Mouse (Mus musculus) kidney, adult 11 months (tissue): ENCODE results near the gene Tgm3.

ENCODE experiments used
- DNase-seq: peaks from one replicate; pipeline ENCODE4 v3.0.0; 2022

The Tgm3 gene

DNA sequence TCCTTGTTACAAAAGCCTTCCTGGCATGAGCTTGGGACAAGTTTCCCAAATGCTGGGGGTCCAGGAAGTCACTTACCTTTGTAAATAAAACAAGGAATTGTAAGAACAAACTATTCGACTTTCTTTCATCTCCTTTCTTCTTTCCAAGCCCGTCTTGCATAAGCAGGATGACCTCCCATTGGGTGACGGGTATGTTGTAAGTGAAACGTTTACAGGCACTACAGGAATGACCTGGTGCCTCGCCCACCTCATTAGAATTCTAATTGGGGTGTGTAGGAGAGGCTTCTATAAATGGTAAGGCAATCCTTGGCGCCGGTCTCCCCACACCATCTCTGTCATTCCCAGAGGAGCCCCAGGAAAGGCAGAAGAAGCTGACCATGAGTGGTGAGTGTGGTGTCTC lies at the start of gene Tgm3:
Gene Tgm3 (plus strand): TSS at position 324 of the 400 bp plus-strand sequence.
- DNase-seq: no peak

DNA sequence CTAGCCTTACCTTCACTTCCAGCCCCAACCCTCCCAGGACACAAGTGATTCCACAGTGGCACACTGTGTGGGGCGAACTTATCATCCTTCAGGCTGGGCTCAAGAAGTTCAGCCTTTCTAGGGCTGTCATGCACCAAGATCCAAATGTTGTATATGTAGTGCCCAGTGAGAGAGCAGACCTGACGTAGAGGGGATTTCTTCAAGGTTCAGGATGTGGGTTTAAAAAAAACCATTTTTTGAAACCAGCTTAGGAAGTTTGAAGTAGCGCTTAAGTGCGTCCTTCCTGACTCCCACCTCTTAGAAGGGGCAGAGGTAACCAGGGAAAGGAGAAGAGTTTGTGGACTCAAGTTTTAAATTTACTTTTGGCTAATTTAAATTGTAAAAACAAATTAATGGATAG lies 31.5 kb upstream of the Tgm3 start:
- no peak for DNase-seq

DNA sequence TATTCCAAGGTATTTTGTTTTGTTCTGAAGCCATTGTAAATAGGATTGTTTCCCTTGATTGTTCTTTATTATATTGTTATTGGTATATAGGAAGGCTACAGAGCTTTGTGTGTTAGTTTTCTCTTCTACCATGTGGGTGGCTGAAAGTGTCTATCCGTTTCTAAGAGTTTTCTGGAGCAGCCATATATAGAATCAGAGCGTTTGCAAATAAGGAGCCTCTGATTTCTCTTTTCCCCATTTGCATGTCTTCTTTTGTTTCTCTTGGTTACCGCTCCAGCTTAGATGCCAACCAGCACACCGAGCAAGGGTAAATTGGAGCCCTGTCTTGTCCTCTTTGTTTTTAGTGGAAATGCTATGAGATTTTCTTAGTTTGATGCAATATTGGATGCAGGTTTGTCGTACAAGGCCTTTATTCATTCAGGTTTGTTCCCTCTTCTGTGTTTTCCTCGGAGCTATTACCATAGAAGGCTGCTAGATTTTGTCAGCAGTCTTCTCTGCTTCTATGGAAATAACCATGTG lies 24.6 kb upstream of the Tgm3 start:
- no peak for DNase-seq

DNA sequence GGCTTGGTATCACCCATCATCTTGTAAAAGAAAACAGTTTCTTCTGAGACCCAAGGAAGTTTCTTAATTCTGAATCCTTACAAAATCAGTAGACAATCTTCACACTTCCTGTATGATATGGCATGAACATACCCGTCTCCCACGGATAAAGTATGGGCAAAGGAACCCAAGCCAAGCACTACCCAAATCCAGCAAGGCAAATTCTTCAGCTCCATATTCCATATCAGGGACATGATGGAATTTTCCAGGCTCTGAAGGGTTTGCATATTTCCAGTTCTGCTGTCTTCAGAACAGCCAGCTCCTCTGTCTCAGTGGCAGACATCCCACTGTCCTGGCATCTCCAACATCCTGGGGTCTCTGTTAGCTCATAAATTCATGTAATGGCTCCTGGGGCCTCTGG lies 22.5 kb upstream of the Tgm3 start:
- no peak for DNase-seq

DNA sequence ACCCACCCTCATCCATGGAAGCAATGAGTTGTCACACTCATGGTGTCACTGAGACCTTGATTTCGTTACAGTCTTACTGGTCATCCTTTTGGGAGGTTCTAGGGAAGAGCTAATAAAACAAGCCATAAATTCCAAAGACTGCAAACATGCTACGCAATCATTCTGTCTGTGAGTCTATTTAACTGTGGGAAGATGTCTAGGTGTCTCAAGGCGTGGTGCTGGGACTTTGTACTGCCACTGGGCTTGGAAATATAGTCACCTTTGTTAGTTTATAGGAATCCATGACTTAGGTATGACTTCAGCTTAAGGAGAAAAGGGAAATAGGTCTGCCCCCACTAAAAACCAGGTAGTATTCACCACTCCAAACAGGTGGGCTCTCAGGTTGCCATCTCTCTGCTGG lies 17.7 kb upstream of the Tgm3 start:
- DNase-seq: no peak

DNA sequence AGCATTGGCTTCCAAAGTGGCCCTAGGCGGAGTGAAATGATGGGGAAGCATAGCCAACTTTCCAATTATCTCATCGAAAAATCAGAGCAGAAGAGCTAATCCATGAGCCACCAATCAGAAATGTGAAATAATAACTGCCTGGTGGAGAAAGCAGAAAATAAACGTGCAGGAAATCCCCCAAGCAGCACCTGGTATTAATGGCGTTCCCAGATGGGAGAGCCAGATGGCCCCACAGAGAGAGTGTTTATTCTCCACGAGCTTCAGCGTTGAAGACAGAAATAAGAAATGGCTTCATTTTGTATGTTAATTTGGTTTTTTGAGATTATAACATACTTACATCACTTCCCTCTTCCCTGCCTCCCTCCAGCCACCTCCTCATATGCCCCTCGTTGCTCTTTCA lies 13.7 kb upstream of the Tgm3 start:
- no peak for DNase-seq

DNA sequence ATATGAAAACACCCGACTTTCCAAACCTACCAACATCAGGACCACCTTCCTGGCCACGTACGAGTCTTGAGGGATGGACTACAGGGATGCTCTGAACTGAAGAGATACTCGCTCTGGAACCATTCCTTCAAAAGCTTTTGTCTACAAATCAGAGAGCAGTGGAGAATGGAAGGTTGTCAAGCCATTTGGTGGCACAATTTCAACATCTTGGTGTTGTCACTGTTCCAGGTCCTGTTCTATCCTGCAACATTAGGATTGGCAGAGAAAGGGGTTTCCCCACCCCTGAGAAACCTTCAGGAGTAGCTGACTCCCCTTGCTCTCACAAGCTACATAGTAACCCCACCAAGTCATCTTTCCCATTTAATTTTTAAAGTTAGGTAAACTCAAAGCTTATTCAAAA lies 12.9 kb upstream of the Tgm3 start:
- no peak for DNase-seq

DNA sequence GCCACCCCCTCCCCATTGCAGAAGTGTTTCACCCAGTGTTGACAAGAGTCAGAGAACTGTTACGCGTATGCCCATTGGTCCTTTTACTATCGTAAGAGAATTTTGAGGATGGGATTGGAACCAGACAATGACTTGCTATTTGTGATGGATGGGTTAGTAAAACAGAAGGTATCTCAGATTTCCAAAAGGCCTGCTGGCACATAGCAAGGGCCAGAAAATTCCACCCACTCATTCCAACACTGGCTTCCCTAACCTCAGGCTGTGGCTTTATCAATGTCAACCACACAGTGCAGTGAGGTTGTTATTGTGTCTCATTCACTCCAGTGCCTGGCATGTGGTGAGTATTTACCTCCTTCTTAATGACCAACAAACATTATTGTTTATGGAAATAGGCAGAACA lies 11.5 kb upstream of the Tgm3 start:
- no peak for DNase-seq

DNA sequence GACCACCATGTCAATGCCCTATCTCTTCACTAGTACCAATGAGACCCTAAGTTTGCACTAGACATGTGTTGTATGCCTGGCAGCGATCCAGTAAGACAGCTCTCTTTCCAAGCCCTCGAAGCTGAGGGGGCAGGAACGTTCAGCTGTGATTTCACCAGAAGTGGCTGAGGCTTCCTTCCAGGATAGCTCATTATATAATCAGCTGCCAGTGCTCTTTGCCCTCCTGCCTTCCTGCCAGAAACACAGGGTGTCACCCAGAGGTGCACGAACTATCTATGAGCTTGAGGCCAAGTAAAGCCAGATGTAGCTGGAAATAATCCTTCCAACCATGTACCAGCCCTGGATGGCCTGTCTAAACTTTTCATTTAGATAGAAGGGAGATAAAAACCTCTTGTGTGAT lies 8.1 kb upstream of the Tgm3 start:
- peak; percentile 78 for DNase-seq

DNA sequence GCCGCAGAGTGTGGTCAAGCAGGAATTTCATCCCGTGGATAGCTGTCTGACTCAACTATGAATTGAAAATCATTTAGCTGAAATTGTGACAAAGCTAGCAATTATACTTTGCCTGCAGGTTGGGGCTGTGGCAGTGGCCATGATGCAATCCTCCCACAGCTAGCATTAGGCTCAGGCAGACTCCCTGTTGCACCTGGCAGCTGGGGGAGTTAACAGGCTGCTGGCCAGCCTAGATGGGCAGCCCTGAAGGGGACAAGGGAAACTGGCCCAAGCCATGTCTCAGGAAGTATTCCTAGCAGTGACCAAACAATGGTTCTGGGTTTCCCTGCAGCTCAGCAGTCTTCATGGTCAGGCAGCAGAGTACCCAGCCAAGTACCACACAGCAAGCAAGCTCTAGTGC lies 2.8 kb upstream of the Tgm3 start:
- no peak for DNase-seq

DNA sequence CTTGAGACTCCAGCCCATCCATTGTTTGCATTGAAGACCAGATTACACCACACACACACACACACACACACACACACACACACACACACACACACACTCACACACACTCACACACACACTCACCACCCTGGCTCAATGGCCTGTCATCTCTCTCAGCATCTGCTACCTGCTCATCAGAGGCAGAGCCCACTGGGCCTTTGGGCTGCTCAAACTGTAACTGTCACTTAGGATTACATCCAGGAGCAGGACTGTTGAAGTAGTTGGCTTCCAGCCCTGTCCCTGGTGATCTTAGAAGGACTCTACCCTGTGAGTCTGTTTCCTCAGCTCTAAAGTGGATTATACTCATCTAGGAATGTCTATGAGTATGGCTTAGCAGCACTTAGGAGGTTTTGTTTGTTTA lies 1.5 kb downstream of the Tgm3 start:
- DNase-seq: no peak

DNA sequence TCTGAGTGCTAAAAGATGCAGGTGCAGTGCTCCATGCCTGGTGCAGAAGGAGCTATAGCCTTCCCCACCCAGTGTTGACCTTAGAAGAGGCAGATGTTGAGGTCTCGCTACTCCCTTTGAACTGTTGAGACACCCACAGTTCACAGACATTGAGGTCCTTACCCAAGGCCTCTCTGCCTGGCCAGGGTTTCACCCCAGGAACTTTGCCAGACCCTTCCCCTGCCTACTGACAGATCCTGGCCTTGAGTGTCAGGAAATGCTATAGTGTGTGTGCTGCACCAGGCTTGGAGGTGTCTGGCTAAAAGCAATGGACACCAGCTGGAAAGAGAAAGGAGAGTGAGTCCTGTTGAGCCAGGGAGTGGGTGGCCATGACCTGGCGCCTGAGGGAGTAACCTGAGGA lies 3.0 kb downstream of the Tgm3 start:
- no peak for DNase-seq

DNA sequence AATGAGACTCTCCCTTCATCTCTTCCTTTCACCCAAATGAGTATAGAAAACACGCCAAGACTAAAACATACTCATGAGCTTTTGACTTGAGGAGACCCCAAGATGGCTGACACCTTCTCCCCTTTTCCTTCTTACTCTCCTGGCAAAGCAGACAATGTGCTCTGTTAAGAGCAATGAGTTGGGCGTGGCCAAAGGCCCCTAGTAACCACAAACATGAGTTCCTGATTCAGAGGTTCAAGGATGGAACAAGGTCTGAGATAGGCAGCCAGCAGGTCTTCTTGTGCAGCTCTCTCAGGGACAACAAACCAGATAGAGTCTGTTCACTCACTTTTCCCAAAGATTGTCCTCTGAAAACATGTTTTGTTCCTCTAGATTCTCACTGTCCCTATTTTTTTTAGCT lies 5.9 kb downstream of the Tgm3 start:
- DNase-seq: no peak

DNA sequence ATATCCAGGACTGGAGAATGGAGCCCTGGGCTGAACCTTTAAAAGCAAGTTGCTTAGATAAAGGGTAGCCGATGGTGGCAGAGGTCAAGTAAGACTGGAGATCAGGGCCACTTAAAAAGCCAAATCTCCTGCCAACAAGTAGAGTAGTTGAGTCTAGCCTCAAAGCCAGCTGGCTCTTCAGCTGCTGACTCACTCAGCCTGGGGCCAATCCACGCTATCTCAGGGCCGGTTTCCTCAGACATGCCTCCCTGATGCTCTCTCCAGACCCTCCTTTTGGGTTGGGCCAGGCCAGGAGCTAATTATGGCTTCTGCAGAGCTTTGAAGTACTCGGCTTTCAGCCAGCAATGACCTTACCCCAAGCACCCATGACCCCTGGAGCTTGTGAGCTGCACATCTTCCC lies 15.7 kb downstream of the Tgm3 start:
- no peak for DNase-seq

DNA sequence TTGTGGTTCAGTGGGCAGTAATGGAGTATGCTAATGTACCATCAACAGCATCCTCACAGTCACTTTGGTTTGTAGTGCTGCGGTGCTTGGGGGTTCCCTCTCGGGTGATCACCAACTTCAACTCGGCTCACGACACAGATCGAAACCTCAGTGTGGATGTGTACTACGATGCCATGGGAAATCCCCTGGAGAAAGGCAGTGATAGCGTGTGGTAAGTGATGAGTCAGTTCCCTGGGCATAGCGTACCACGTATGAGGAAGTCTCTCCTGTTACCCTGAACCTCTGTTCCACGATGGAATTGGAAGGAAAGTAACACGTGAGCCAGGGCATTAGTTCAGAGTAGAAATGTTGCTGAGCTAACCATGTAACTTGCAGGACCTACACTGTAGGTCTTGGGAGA lies 17.7 kb downstream of the Tgm3 start:
- DNase-seq: no peak

DNA sequence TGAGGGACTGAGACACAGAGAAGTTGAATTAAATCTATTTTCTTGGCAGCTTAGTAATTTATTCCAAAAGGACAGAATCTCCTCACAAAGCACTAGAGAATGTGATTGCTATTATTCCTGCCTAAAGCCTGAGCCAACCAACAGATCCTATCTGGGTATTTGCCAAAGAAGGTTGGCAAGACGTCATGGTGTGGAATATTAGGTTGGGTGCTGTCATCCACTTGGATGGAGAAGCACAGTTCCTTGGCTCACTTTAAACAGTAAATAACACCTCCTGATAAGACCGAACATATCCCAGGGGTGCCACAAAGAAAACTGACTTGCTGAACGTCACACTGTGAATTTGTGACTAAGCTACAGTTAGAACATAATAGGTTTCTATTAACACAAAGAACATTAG lies 20.5 kb downstream of the Tgm3 start:
- DNase-seq: no peak

DNA sequence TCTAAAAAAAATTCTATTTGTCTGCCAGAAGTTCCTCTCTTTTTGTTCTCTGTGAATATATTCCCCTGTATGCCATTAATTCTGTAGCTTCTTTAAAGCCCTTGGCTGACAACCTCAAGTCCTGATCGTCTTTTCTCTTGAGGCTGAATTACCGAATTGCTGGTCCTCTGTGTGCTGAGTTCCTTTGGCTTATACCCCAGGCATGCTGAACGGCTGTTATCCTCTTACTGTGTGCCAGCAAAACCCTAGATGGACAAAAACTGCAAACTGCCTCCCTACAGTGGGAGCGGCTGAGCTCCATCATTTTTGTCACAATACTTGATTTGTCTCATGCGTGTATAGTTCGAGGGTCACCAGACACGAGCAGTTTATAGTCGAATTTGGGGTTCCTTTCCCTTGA lies 24.7 kb downstream of the Tgm3 start:
- DNase-seq: no peak

DNA sequence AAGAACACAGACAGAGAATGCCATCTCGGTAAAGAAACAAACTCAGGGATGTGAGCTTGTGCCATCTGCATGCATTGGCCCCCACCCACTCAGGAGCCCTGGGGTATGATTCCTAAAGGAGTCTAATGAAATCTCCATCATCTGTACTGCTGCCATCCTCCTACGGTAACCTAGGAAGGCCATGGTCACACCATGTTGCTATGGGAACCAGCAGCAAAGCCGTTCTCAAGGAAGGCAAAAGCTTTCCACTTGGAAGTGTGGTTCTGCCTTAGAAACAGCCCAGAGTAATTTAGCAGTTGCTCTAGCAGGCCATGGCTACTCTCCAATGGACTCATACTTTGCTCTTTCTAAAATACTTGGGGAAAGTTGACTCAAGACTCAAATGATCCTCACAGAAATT lies 26.8 kb downstream of the Tgm3 start:
- DNase-seq: no peak

DNA sequence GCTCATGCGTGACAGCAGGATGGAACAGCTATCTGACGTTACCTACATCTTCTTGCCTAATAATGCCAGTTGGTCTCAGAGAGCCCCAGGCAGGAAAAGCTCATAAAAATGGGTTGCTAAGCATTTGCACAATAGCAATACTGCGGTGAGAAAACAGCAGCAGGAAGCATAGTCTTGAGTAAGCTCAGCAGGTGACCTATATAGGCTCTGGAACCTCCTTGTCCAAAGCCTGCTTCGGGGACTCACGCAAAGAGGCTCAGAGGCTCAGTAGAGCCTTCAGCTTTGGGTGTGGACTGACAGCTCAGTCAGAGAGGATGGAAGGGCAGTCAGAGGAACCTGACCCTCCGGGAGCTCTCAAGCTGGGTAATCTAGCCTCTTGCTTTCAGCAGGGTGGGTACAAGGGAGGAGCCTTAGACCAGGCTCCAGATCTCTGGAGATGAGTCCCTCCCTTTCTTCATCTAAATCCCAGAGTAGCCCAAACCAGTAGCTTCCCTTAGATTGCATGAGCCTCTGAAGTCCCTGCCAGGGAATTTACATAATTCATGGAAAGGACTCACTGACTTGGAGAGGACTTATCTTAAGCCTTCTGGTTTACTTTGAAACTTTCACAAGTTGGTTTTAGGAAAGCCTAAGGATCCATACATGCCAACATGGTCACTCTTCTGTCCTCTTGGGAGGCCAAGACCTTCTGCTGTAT lies 28.2 kb downstream of the Tgm3 start:
- DNase-seq: no peak

DNA sequence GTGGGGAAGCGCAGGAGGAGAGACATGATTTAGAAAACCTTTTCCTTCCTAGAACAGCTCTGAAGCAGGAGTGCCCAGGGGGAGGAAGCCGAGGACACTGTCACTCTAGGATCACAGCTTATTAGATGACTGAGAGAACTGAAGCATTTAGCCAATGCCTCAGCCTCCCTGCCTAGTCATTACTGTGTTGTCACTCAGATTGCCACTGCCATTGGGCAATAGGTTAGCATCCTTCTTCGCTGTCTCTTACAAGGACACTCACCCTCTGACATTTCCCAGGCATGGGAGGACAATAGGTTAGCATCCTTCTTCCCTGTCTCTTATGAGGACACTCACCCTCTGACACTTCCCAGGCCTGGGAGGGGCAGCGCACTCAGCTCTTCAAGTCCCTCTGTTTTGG lies 31.7 kb downstream of the Tgm3 start:
- DNase-seq: no peak

DNA sequence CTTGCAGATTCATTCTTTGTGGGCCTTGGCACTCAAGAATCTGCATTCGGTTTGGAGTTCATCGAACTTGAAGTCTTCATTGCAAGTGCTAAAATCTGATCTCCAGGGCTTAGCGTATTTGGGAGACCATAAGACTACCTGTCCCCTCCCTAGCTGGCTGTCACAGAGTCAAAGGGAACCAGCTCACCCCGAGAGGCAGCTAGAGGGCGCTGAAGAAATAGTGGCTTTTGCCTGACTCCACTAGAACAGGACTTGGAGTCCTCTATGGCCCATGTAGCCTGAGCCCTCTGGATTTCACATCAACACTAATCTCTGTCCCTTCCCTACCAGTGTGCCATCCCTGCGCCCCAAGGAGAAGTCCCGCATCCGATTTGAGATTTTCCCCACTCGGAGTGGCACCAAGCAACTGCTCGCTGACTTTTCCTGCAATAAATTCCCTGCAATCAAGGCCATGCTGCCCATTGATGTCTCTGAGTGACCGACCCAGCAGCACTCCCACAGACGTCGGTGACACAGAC lies 35.8 kb downstream of the Tgm3 start:
- DNase-seq: no peak

DNA sequence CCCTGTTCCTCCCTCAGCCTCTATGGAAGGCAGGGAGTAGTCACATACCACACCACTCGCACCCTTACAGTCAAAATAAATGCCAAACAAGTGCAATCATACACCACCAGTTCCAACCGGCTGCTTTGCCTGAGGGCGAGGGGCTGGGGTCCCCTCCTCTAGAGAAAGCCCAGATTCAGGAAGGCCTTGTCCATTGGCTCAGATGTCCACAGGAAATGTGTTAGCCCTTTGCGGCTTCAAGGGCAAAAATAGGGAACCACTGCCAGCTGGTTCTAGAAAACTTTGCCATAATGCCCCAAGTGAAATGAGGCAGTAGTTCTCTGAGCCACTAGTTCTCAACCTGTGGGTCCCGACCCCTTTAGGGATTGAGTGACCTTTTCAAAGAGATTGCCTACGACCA lies 36.6 kb downstream of the Tgm3 start:
- DNase-seq: no peak

DNA sequence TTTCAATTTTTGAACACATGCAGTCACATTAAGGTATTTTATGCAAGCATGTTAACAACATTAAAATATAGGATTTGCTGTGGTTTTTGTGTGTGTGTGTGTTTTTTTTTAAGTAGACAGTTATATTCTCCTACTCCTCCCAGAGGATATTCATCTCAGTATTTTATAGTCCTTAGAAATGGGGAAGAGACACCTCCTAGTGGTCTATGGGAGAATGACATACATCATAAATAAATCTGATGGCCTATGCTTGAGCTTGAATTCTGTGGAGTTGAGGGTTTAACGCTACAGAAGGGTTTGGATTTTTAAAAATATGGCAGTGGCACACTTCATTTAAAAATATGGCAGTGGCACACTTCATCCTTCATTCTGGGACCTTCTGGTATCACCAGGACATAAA lies 46.0 kb downstream of the Tgm3 start:
- DNase-seq: no peak

DNA sequence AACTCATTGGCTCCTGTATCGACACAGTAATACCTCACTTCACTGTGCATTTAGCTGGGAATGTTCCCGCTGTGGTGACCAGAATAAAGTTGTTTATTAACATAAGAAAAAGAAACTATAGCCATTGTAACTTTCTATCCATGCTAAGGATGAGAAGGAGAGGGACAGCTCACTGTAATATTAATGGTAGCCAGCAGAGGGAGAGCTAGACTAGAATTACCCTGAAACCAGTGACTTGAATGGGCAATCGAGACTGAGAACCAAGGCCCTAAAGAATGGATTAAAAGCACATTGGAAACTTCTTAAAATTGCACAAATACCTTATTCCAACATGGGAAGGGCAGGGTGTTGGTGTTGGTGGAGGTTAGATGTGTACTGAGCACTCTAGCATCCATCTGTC lies 56.1 kb downstream of the Tgm3 start:
- DNase-seq: no peak

DNA sequence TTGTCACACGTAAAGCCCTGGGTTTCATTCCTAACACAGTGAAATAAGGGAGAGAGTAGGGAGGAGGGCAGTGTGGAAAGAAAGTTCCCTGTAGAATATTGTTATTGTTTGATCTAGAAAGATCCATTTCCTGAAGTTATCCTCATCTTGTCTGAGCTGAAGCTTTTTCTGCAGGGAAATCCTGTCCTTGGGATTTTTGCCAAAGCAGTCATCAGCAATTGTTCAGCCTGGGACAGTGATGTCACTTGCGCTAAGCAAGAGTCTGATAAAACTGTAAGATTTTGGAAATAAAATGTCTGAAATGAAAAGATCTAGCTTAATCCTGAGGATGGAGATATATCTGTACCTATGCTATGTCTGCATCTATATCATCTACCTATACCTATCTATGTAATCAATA lies 58.2 kb downstream of the Tgm3 start:
- DNase-seq: no peak
